Mouse (Mus musculus): ENCODE results near the gene Srsf5. TPM values are rescaled to one million over a fixed set of nuclear protein-coding genes. Genes with fewer than 3 reads are reported as not detected.
"Not testable (repeated sequence)": the region's sequence is repeated elsewhere in the genome, so short reads cannot be mapped to it uniquely, and the experiment has no call there.

The Srsf5 gene
- polyA plus RNA-seq, 1 experiment from 2014 or later, result 426 TPM

DNA sequence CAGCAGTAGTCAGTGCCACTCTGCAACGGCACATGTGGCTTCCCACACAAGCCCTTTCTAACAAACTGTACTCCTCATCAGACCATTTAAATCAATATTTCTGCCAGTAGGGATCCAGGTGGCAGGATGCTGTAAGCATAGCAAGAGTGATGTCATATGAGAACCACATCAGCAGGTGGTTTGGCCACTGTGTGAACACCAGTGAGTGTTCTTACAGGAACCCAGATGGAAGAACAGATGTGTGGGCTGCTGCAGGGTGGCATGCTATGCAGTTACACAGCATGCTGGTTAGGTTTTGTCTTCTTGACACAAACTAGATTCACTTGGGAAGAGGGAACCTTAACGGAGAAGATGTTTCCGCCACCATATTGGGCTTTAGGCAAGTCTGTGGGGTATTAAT, 3.4 kb upstream of the Srsf5 start:
- H3K36me3 ChIP-seq (ENCODE audit: control insufficient read depth, insufficient read depth, low read length), result no peaks in the 10 kb centered on the region
- peaks cover 5% of the 10 kb centered on the region for H3K4me1 ChIP-seq (ENCODE audit: control insufficient read depth, insufficient read depth, low read length)
- no peak for ATAC-seq
- H3K9me3 ChIP-seq (replicated peaks; ENCODE audit: control insufficient read depth, low read length, poor library complexity, severe bottlenecking), result no peaks in the 10 kb centered on the region
- H3K27me3 ChIP-seq (ENCODE audit: control insufficient read depth, insufficient read depth, low read depth, low read length), result no peaks in the 10 kb centered on the region
- no peak overlapping the region for H3K4me2 ChIP-seq (ENCODE audit: low read length)
- 96% methylated on average over 3 of the region's 3 CpGs for WGBS
- H3K4me3 ChIP-seq (ENCODE audit: low read depth, low read length), result no peak overlapping the region
- no peak overlapping the region for H3K27ac ChIP-seq (ENCODE audit: low read length)
- H3K9ac ChIP-seq (ENCODE audit: low read depth, low read length), result no peak overlapping the region

DNA sequence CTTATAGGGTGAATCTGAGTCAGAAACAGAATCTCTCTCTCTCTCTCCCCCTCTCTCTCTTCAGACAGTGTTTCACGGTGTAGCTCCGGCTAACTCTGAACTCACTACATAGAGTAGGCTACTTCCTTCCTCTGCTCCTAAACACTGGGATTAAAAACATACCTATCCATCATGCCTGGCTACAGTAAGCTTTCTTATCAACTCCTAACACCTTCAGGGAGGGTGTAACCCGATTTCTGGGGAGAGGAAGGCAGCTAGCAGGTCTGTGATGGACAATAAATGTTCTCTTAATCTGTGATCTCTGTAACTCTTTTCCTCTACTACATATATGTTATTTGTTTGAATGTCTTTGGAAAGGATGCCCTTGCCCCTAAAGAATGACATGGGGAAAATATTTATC, 1.9 kb upstream of the Srsf5 start:
- Histone ChIP-seq H3K4me3 (ENCODE audit: low read depth, low read length) (no peak overlapping the region), H3K9me3 (replicated peaks; ENCODE audit: control insufficient read depth, low read length, poor library complexity, severe bottlenecking) (no peaks in the 10 kb centered on the region), H3K27me3 (ENCODE audit: control insufficient read depth, insufficient read depth, low read depth, low read length) (no peaks in the 10 kb centered on the region), H3K4me1 (ENCODE audit: control insufficient read depth, insufficient read depth, low read length) (peaks cover 7% of the 10 kb centered on the region), H3K27ac (ENCODE audit: low read length) (no peak overlapping the region), H3K9ac (ENCODE audit: low read depth, low read length) (no peak overlapping the region), H3K36me3 (ENCODE audit: control insufficient read depth, insufficient read depth, low read length) (peaks cover 9% of the 10 kb centered on the region), H3K4me2 (ENCODE audit: low read length) (no peak overlapping the region)
- WGBS, result 83% methylated on average over 3 of the region's 3 CpGs
- no peak for ATAC-seq

DNA sequence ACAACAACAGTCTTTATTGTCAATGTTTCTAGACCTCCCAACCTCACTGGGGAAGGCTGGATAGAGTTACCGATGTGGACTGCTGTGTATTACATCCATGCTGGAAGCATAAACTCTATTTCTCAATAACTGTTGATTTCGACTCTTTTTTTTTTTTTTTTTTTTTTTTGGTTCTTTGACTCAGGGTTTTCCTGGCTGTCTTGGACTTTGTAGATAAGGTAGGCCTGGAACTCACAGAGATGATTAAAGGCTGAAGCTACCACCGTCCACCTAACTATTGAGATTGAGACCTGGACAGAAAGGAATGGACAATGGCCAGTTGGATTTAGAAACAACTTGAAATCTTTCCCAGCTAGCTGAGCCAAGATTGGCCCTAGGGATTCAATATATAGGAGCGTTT, 1.1 kb upstream of the Srsf5 start:
- Histone ChIP-seq H3K4me3 (ENCODE audit: low read depth, low read length) (no peak overlapping the region), H3K9ac (ENCODE audit: low read depth, low read length) (no peak overlapping the region), H3K27ac (ENCODE audit: low read length) (no peak overlapping the region), H3K27me3 (ENCODE audit: control insufficient read depth, insufficient read depth, low read depth, low read length) (no peaks in the 10 kb centered on the region), H3K9me3 (replicated peaks; ENCODE audit: control insufficient read depth, low read length, poor library complexity, severe bottlenecking) (no peaks in the 10 kb centered on the region), H3K4me2 (ENCODE audit: low read length) (no peak overlapping the region), H3K36me3 (ENCODE audit: control insufficient read depth, insufficient read depth, low read length) (peaks cover 14% of the 10 kb centered on the region), H3K4me1 (ENCODE audit: control insufficient read depth, insufficient read depth, low read length) (peaks cover 8% of the 10 kb centered on the region)
- ATAC-seq, result no peak
- 96% methylated on average over 4 of the region's 4 CpGs for WGBS

DNA sequence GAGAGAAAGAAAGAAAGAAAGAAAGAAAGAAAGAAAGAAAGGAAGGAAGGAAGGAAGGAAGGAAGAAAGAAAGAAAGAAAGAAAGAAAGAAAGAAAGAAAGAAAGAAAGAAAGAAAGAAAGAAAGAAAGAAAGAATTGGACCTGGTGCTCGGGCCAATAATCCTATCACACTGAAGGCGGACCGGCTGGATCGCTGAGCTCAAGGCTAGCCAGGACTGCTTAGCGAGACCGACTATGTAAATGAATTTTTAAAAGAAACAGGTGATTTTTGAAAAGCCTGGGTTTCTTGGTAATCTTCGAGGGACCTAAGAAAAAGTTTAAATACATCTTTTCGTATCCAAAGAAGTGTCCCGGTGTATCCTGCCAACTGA, 356 bp upstream of the Srsf5 start:
- peak overlapping the region; percentile 95; the same call in 1 of the 2 replicates for H3K9ac ChIP-seq (ENCODE audit: low read depth, low read length)
- not testable (repeated sequence) for H3K27me3 ChIP-seq (ENCODE audit: control insufficient read depth, insufficient read depth, low read depth, low read length)

DNA sequence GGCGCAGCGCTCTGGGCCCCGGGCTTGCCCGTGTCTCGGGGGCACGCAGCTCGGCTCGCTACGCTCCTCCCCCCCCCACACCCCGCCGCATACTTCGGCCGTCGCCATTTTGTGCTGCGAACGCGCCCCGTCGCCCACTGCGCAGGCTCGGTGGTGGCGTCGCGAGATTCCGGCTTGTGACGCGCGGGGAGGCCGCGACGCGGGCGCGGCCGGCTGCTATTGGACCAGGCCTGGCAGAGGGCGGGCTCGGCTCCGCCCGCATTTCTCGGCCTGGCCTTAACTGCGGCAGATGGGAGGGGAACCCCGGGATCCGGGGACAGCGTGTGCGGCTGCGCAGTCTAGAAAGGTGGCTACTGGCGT, 672 bp downstream of the Srsf5 start:
- WGBS, result 0% methylated on average over 45 of the region's 47 CpGs
- no peaks in the 10 kb centered on the region for H3K9me3 ChIP-seq (replicated peaks; ENCODE audit: control insufficient read depth, low read length, poor library complexity, severe bottlenecking)
- H3K36me3 ChIP-seq (ENCODE audit: control insufficient read depth, insufficient read depth, low read length), result peaks cover 22% of the 10 kb centered on the region
- H3K27ac ChIP-seq (ENCODE audit: low read length), result peak overlapping the region; percentile 96
- ATAC-seq, result peak; percentile 98
- H3K4me1 ChIP-seq (ENCODE audit: control insufficient read depth, insufficient read depth, low read length), result peaks cover 8% of the 10 kb centered on the region
- peak overlapping the region; percentile 81 for H3K4me2 ChIP-seq (ENCODE audit: low read length)
- no peaks in the 10 kb centered on the region for H3K27me3 ChIP-seq (ENCODE audit: control insufficient read depth, insufficient read depth, low read depth, low read length)
- H3K9ac ChIP-seq (ENCODE audit: low read depth, low read length), result peak overlapping the region; percentile 95
- H3K4me3 ChIP-seq (ENCODE audit: low read depth, low read length), result peak overlapping the region; percentile 91

More for the DNA sequence above, 356 bp upstream of the Srsf5 start:
- peak; percentile 47 for ATAC-seq
- WGBS, result under 1% methylated on average over 9 of the region's 9 CpGs
- not testable (repeated sequence) for H3K4me1 ChIP-seq (ENCODE audit: control insufficient read depth, insufficient read depth, low read length); H3K9me3 ChIP-seq (replicated peaks; ENCODE audit: control insufficient read depth, low read length, poor library complexity, severe bottlenecking)
- Histone ChIP-seq H3K4me3 (ENCODE audit: low read depth, low read length) (peak overlapping the region; percentile 91), H3K36me3 (ENCODE audit: control insufficient read depth, insufficient read depth, low read length) (peaks cover 17% of the 10 kb centered on the region), H3K4me2 (ENCODE audit: low read length) (peak overlapping the region; percentile 39), H3K27ac (ENCODE audit: low read length) (peak overlapping the region; percentile 96)

DNA sequence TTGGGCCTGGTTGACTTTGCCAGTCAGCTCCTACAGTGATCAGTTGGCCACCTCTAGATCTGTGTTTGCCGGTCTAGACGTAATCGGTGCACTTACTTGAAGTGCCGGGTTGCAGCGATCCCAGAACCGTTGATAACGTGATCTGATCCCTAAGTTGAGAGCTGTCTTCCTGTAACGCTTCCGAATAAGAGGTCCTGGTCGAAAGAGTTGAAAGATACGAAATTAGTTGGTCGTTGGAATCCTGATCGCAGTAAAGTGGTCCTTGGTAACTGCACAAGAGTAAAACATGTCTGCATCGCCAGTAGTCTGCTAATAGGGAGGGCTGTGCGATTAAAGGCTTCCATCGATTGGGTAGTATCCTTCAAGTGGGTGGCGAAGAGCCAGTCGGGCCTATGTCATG, 2.9 kb downstream of the Srsf5 start:
- Histone ChIP-seq H3K9ac (ENCODE audit: low read depth, low read length) (no peak overlapping the region), H3K36me3 (ENCODE audit: control insufficient read depth, insufficient read depth, low read length) (peaks cover 30% of the 10 kb centered on the region)
- ATAC-seq, result no peak

DNA sequence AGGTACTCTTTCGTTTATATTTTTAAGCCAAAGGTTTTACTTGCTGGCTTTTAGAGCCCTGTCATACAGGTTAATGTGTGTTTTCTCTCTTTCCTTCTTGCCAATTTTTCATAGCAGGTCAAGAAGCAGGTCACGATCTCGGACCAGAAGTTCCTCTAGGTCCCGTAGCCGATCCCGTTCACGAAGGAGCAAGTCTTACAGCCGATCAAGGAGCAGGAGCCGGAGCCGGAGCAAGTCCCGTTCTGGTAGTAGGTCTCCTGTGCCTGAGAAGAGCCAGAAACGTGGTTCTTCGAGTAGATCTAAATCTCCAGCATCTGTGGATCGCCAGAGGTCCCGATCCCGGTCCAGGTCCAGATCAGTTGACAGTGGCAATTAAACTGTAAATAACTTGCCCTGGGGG, 4.3 kb downstream of the Srsf5 start:
- not testable (repeated sequence) for H3K4me3 ChIP-seq (ENCODE audit: low read depth, low read length); ATAC-seq; H3K27ac ChIP-seq (ENCODE audit: low read length); H3K27me3 ChIP-seq (ENCODE audit: control insufficient read depth, insufficient read depth, low read depth, low read length); H3K4me1 ChIP-seq (ENCODE audit: control insufficient read depth, insufficient read depth, low read length); H3K9ac ChIP-seq (ENCODE audit: low read depth, low read length); H3K4me2 ChIP-seq (ENCODE audit: low read length); H3K9me3 ChIP-seq (replicated peaks; ENCODE audit: control insufficient read depth, low read length, poor library complexity, severe bottlenecking)
- 96% methylated on average over 15 of the region's 16 CpGs for WGBS
- H3K36me3 ChIP-seq (ENCODE audit: control insufficient read depth, insufficient read depth, low read length), result peaks cover 41% of the 10 kb centered on the region

More for the DNA sequence above, 2.9 kb downstream of the Srsf5 start:
- H3K4me3 ChIP-seq (ENCODE audit: low read depth, low read length), result no peak overlapping the region
- H3K4me2 ChIP-seq (ENCODE audit: low read length), result no peak overlapping the region
- H3K9me3 ChIP-seq (replicated peaks; ENCODE audit: control insufficient read depth, low read length, poor library complexity, severe bottlenecking), result no peaks in the 10 kb centered on the region
- H3K27ac ChIP-seq (ENCODE audit: low read length), result no peak overlapping the region
- 94% methylated on average over 18 of the region's 18 CpGs for WGBS
- H3K27me3 ChIP-seq (ENCODE audit: control insufficient read depth, insufficient read depth, low read depth, low read length), result no peaks in the 10 kb centered on the region
- peaks cover 8% of the 10 kb centered on the region for H3K4me1 ChIP-seq (ENCODE audit: control insufficient read depth, insufficient read depth, low read length)

DNA sequence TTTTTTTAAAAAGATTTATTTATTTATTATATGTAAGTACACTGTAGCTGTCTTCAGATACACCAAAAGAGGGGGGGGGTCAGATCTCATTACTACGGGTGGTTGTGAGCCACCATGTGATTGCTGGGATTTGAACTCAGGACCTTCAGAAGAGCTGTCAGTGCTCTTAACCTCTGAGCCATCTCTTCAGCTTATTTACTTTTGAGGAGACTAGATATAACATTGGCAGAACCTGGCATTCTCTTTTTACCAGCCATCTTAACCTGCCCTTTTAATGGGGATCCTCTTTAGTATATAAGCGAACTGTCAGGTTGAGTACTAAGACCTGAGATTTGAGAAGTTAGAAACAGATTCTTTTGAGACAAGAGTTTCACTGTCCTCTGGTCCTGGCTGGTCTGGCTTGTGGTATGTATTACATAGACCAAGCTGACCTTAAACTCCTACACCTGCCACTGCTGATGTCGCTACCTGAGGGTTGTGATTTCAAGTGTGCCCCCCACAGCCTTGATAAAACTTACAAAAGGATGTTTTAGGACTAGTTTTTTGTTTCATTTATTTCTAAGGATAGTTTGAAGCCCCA, 6.4 kb downstream of the Srsf5 start:
- H3K27me3 ChIP-seq (ENCODE audit: control insufficient read depth, insufficient read depth, low read depth, low read length), result no peaks in the 10 kb centered on the region
- H3K9me3 ChIP-seq (replicated peaks; ENCODE audit: control insufficient read depth, low read length, poor library complexity, severe bottlenecking), result no peaks in the 10 kb centered on the region
- H3K4me3 ChIP-seq (ENCODE audit: low read depth, low read length), result no peak overlapping the region
- H3K4me1 ChIP-seq (ENCODE audit: control insufficient read depth, insufficient read depth, low read length), result peaks cover 4% of the 10 kb centered on the region
- H3K27ac ChIP-seq (ENCODE audit: low read length), result no peak overlapping the region
- 96% methylated on average over 3 of the region's 3 CpGs for WGBS
- ATAC-seq, result no peak
- H3K36me3 ChIP-seq (ENCODE audit: control insufficient read depth, insufficient read depth, low read length), result peaks cover 53% of the 10 kb centered on the region
- no peak overlapping the region for H3K4me2 ChIP-seq (ENCODE audit: low read length)
- no peak overlapping the region for H3K9ac ChIP-seq (ENCODE audit: low read depth, low read length)

DNA sequence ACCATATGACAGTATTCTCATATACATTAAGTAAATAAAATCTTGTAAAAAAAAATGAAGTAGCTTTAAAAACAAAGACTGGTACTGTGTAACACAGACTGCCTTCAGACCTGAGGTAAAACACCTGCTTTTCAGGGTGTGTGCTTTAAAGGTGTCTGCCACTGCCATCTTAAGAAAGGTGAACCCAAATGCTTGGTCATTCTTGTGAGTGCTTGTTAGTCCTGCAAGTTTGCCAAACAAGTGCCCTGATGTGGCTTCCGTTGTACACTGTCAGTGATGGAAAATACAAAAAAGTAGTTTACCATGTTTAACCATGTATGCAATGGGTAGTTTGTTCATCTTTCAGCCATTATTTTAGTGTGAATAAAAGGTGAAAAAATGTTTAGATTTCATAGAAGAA, 7.2 kb downstream of the Srsf5 start:
- peaks cover 2% of the 10 kb centered on the region; the same call in 1 of the 2 replicates for H3K4me1 ChIP-seq (ENCODE audit: control insufficient read depth, insufficient read depth, low read length)
- H3K27ac ChIP-seq (ENCODE audit: low read length), result no peak overlapping the region
- WGBS, result 98% methylated on average over 1 of the region's 1 CpGs
- no peak overlapping the region for H3K4me3 ChIP-seq (ENCODE audit: low read depth, low read length)
- H3K36me3 ChIP-seq (ENCODE audit: control insufficient read depth, insufficient read depth, low read length), result peaks cover 50% of the 10 kb centered on the region
- H3K4me2 ChIP-seq (ENCODE audit: low read length), result no peak overlapping the region
- ATAC-seq, result no peak
- no peak overlapping the region for H3K9ac ChIP-seq (ENCODE audit: low read depth, low read length)
- H3K27me3 ChIP-seq (ENCODE audit: control insufficient read depth, insufficient read depth, low read depth, low read length), result no peaks in the 10 kb centered on the region
- no peaks in the 10 kb centered on the region for H3K9me3 ChIP-seq (replicated peaks; ENCODE audit: control insufficient read depth, low read length, poor library complexity, severe bottlenecking)
